Comparison of ENCODE assay signal across 28 mouse cellular contexts in the genomic region with DNA sequence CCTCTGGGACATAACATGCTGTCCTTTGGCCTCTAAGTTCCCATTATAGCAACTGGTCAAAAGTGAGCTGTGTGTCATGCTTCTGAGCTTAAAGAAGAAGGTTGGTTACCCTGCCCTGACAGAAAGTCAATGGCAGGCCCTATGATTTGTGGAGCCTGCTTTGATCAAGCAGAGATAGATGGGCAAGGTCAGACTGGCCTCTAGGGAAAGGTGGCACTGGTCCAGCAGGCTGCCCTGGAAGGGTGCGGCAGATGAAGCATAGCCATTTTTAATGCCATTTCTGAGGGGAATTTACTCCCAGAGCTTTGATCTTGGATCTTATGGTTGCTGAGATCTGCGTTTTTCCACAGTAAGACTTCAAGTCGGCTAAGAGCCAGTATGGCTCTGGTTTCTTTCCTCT.
DNase-seq lines count a peak whose midpoint lies in the region; ATAC-seq and TF ChIP-seq lines count a peak whose summit lies in the region.
"Had no signal": no experiment of that assay in that cellular context is flagged by ENCODE, and none has a peak within 500 bp of the region (broad histone marks: within the 10 kb centered on the region; RNA-seq: fewer than 3 reads in every experiment).

No protein-coding gene starts in this region.

- ATAC-seq in midbrain, embryonic 14.5 days (ENCODE audit: low FRiP score, low TSS enrichment): no peak
- ATAC-seq: activated CD4-positive, CD25-positive, alpha-beta regulatory T cell, adult 4 months; forebrain, embryonic 15.5 days; hindbrain, postnatal 0 days; inflammation-experienced regulatory T-cells, adult 6 months had no signal

- H3K9me3 ChIP-seq in midbrain, embryonic 14.5 days (ENCODE audit: control insufficient read depth, low read length): no peaks in the 10 kb centered on the region
- H3K9me3 ChIP-seq: embryonic facial prominence, embryonic 10.5 days; embryonic facial prominence, embryonic 13.5 days; forebrain, embryonic 12.5 days; forebrain, embryonic 15.5 days; heart, embryonic 12.5 days; heart, embryonic 15.5 days had no signal

- H3K4me3 ChIP-seq in kidney, adult 2 months (ENCODE audit: insufficient read depth, low read depth, low read length): no peak overlapping the region
- no peak overlapping the region for H3K4me3 ChIP-seq in midbrain, embryonic 14.5 days (replicated peaks; ENCODE audit: low read depth, low read length)
- H3K4me3 ChIP-seq: embryonic facial prominence, embryonic 10.5 days; embryonic facial prominence, embryonic 13.5 days; erythroblast, embryonic 14.5 days; forebrain, embryonic 12.5 days; forebrain, embryonic 15.5 days; heart, embryonic 12.5 days; heart, embryonic 15.5 days had no signal

- no peak overlapping the region for H3K27ac ChIP-seq in kidney, adult 2 months (ENCODE audit: insufficient read depth, low read depth, low read length)
- H3K27ac ChIP-seq in midbrain, embryonic 14.5 days (replicated peaks; ENCODE audit: low read depth, low read length): no peak overlapping the region
- H3K27ac ChIP-seq: embryonic facial prominence, embryonic 10.5 days; embryonic facial prominence, embryonic 13.5 days; forebrain, embryonic 12.5 days; forebrain, embryonic 15.5 days; heart, embryonic 15.5 days; hindbrain, embryonic 14.5 days; hindbrain, postnatal 0 days had no signal

- no peaks in the 10 kb centered on the region for H3K27me3 ChIP-seq in kidney, adult 2 months (replicated peaks; ENCODE audit: control insufficient read depth, insufficient read depth, low read length)
- H3K27me3 ChIP-seq in midbrain, embryonic 14.5 days (ENCODE audit: control insufficient read depth, insufficient read depth, low read length): no peaks in the 10 kb centered on the region
- H3K27me3 ChIP-seq: embryonic facial prominence, embryonic 13.5 days; forebrain, embryonic 15.5 days; heart, embryonic 12.5 days; heart, embryonic 15.5 days had no signal

- no peak for TF ChIP-seq CTCF in kidney, adult 2 months (conservative IDR thresholded peaks at IDR 0.05; ENCODE audit: insufficient read depth, insufficient read length, low read depth, low read length)

- TF ChIP-seq POLR2A in kidney, adult 2 months (IDR thresholded peaks at IDR 0.05; ENCODE audit: low read depth, low read length): no peak

- H3K36me3 ChIP-seq in kidney, adult 2 months (ENCODE audit: control insufficient read depth, insufficient read depth, low read length): no peaks in the 10 kb centered on the region
- H3K36me3 ChIP-seq in midbrain, embryonic 14.5 days (ENCODE audit: control insufficient read depth, insufficient read depth, low read length): no peaks in the 10 kb centered on the region
- H3K36me3 ChIP-seq: embryonic facial prominence, embryonic 10.5 days; embryonic facial prominence, embryonic 13.5 days; forebrain, embryonic 12.5 days; forebrain, embryonic 15.5 days; heart, embryonic 12.5 days; heart, embryonic 15.5 days had no signal

- H3K9ac ChIP-seq in midbrain, embryonic 14.5 days (replicated peaks; ENCODE audit: low read length): no peak overlapping the region
- H3K9ac ChIP-seq: embryonic facial prominence, embryonic 13.5 days; forebrain, embryonic 12.5 days; forebrain, embryonic 15.5 days; heart, embryonic 12.5 days; heart, embryonic 15.5 days; hindbrain, embryonic 14.5 days had no signal

- 48% methylated on average over 3 of the region's 3 CpGs for WGBS in kidney, adult 2 months
- WGBS in midbrain, embryonic 14.5 days: 87% methylated on average over 3 of the region's 3 CpGs

- H3K4me2 ChIP-seq in midbrain, embryonic 14.5 days (ENCODE audit: low read length): no peak overlapping the region
- H3K4me2 ChIP-seq: embryonic facial prominence, embryonic 13.5 days; forebrain, embryonic 12.5 days; forebrain, embryonic 15.5 days; heart, embryonic 12.5 days; heart, embryonic 15.5 days; hindbrain, embryonic 14.5 days had no signal

- no peaks in the 10 kb centered on the region for H3K4me1 ChIP-seq in kidney, adult 2 months (ENCODE audit: control insufficient read depth, insufficient read depth, low read length)
- H3K4me1 ChIP-seq in midbrain, embryonic 14.5 days (ENCODE audit: control insufficient read depth, insufficient read depth, low read length): no peaks in the 10 kb centered on the region
- H3K4me1 ChIP-seq: embryonic facial prominence, embryonic 10.5 days; embryonic facial prominence, embryonic 13.5 days; forebrain, embryonic 15.5 days; heart, embryonic 12.5 days; heart, embryonic 15.5 days had no signal

- peak; percentile 10 for DNase-seq in kidney, postnatal 10 days
- DNase-seq in kidney, adult 2 months: no peak
- peak; percentile 37 for DNase-seq in ovary, postnatal 36 days (ENCODE audit: low spot score)
- no peak for DNase-seq in ovary, postnatal 14 days (ENCODE audit: low spot score)
- peak; percentile 85 for DNase-seq in adrenal gland, postnatal 10 days
- peak; percentile 87 to 89 for DNase-seq in adrenal gland, postnatal 36 days
- no peak for DNase-seq in cerebellum, postnatal 36 days
- DNase-seq in midbrain, embryonic 14.5 days: no peak
- DNase-seq: cerebellum, adult 11 months; cerebellum, adult 2 months; cerebellum, adult 9-11 months; cerebellum, postnatal 25 days; embryo, embryonic 11 days; gastrocnemius, postnatal 25 days; heart, adult 18-20 months; heart, postnatal 10 days; heart, postnatal 36 days had no signal

Comparison
In these comparisons a context has a peak if more than half of its experiments do, and no peak if none do; other contexts are left out.
1. DNase-seq: peak in kidney, postnatal 10 days (single experiment), ovary, postnatal 36 days (single experiment), adrenal gland, postnatal 10 days (single experiment) and adrenal gland, postnatal 36 days (2 of 2); none in kidney, adult 2 months (single experiment), ovary, postnatal 14 days (single experiment), cerebellum, postnatal 36 days (0 of 2) and midbrain, embryonic 14.5 days (single experiment).